Mouse (Mus musculus): ENCODE data around the gene Rnf135. TPM values are rescaled to one million over a fixed set of nuclear protein-coding genes. Genes with fewer than 3 reads are reported as not detected.
"Not testable (repeated sequence)": the region's sequence is repeated elsewhere in the genome, so short reads cannot be mapped to it uniquely, and the experiment has no call there.

Rnf135 gene
- polyA plus RNA-seq, 1 experiment from 2014 or later = 2.9 TPM

- H3K4me3 ChIP-seq (ENCODE audit: low read depth, low read length); H3K4me1 ChIP-seq (ENCODE audit: control insufficient read depth, insufficient read depth, low read length); H3K9ac ChIP-seq (ENCODE audit: low read length); H3K36me3 ChIP-seq (ENCODE audit: control insufficient read depth, insufficient read depth, low read length); ATAC-seq (ENCODE audit: insufficient read depth, low FRiP score, low TSS enrichment); DNase-seq (ENCODE audit: low spot score); H3K9me3 ChIP-seq (ENCODE audit: control insufficient read depth, low read length); H3K27ac ChIP-seq (ENCODE audit: low read depth, low read length); H3K4me2 ChIP-seq (ENCODE audit: low read depth); H3K27me3 ChIP-seq (ENCODE audit: control insufficient read depth, insufficient read depth, low read length): not testable (repeated sequence)
- WGBS = 94% methylated on average over 1 of the region's 5 CpGs
Observed at GRCm38 (mm10) chr11:80230066-80230465, 46.4 kb downstream of the Rnf135 start.

- Histone ChIP-seq H3K36me3 (ENCODE audit: control insufficient read depth, insufficient read depth, low read length) (peaks cover 2% of the 10 kb centered on the region; the same call in 1 of the 2 replicates), H3K27me3 (ENCODE audit: control insufficient read depth, insufficient read depth, low read length) (no peaks in the 10 kb centered on the region)
- WGBS = 87% methylated on average over 3 of the region's 3 CpGs
Observed at GRCm38 (mm10) chr11:80237278-80237677, 53.6 kb downstream of the Rnf135 start.

GRCm38 (mm10) chr11:80238306-80238705, 54.7 kb downstream of the Rnf135 start:
- DNase-seq (ENCODE audit: low spot score) (no peak), ATAC-seq (ENCODE audit: insufficient read depth, low FRiP score, low TSS enrichment) (no peak)
- no peaks in the 10 kb centered on the region for H3K4me1 ChIP-seq (ENCODE audit: control insufficient read depth, insufficient read depth, low read length)
- WGBS = 90% methylated on average over 4 of the region's 4 CpGs
- no peak overlapping the region for H3K9ac ChIP-seq (ENCODE audit: low read length)
- no peak overlapping the region for H3K27ac ChIP-seq (ENCODE audit: low read depth, low read length)
- no peaks in the 10 kb centered on the region for H3K27me3 ChIP-seq (ENCODE audit: control insufficient read depth, insufficient read depth, low read length)
- no peak overlapping the region for H3K4me2 ChIP-seq (ENCODE audit: low read depth)
- H3K4me3 ChIP-seq (ENCODE audit: low read depth, low read length) = no peak overlapping the region
- H3K9me3 ChIP-seq (ENCODE audit: control insufficient read depth, low read length) = no peaks in the 10 kb centered on the region
- H3K36me3 ChIP-seq (ENCODE audit: control insufficient read depth, insufficient read depth, low read length) = peaks cover 5% of the 10 kb centered on the region; the same call in 1 of the 2 replicates

More at GRCm38 (mm10) chr11:80237278-80237677, 53.6 kb downstream of the Rnf135 start:
- DNase-seq (ENCODE audit: low spot score) (no peak), ATAC-seq (ENCODE audit: insufficient read depth, low FRiP score, low TSS enrichment) (no peak)
- Histone ChIP-seq H3K27ac (ENCODE audit: low read depth, low read length) (no peak overlapping the region), H3K9me3 (ENCODE audit: control insufficient read depth, low read length) (no peaks in the 10 kb centered on the region), H3K4me2 (ENCODE audit: low read depth) (no peak overlapping the region), H3K4me1 (ENCODE audit: control insufficient read depth, insufficient read depth, low read length) (no peaks in the 10 kb centered on the region), H3K9ac (ENCODE audit: low read length) (no peak overlapping the region), H3K4me3 (ENCODE audit: low read depth, low read length) (no peak overlapping the region)

GRCm38 (mm10) chr11:80247026-80247425, 63.4 kb downstream of the Rnf135 start:
- Histone ChIP-seq H3K9me3 (ENCODE audit: control insufficient read depth, low read length) (no peaks in the 10 kb centered on the region), H3K27ac (ENCODE audit: low read depth, low read length) (no peak overlapping the region), H3K36me3 (ENCODE audit: control insufficient read depth, insufficient read depth, low read length) (peaks cover 12% of the 10 kb centered on the region), H3K9ac (ENCODE audit: low read length) (no peak overlapping the region), H3K4me3 (ENCODE audit: low read depth, low read length) (no peak overlapping the region), H3K4me2 (ENCODE audit: low read depth) (no peak overlapping the region), H3K4me1 (ENCODE audit: control insufficient read depth, insufficient read depth, low read length) (no peaks in the 10 kb centered on the region), H3K27me3 (ENCODE audit: control insufficient read depth, insufficient read depth, low read length) (no peaks in the 10 kb centered on the region)
- DNase-seq (ENCODE audit: low spot score) (no peak), ATAC-seq (ENCODE audit: insufficient read depth, low FRiP score, low TSS enrichment) (no peak)

- Histone ChIP-seq H3K4me1 (ENCODE audit: control insufficient read depth, insufficient read depth, low read length) (no peaks in the 10 kb centered on the region), H3K27ac (ENCODE audit: low read depth, low read length) (no peak overlapping the region), H3K4me2 (ENCODE audit: low read depth) (no peak overlapping the region), H3K9me3 (ENCODE audit: control insufficient read depth, low read length) (no peaks in the 10 kb centered on the region), H3K4me3 (ENCODE audit: low read depth, low read length) (no peak overlapping the region), H3K36me3 (ENCODE audit: control insufficient read depth, insufficient read depth, low read length) (peaks cover 10% of the 10 kb centered on the region), H3K27me3 (ENCODE audit: control insufficient read depth, insufficient read depth, low read length) (no peaks in the 10 kb centered on the region), H3K9ac (ENCODE audit: low read length) (no peak overlapping the region)
- DNase-seq (ENCODE audit: low spot score) = no peak
- 90% methylated on average over 3 of the region's 3 CpGs for WGBS
- ATAC-seq (ENCODE audit: insufficient read depth, low FRiP score, low TSS enrichment) = no peak
Observed at GRCm38 (mm10) chr11:80248531-80248930, 64.9 kb downstream of the Rnf135 start.

Other genes with a start within 250 kb of the Rnf135 start
- 84.3 and 87.2 TPM in 2 replicates for gene Utp6, start 221.5 kb upstream of the Rnf135 start, polyA plus RNA-seq (2014; fragmentation: Nextera tagmentation; extraction: Ambion mirVana)
- 21.3 TPM in 2 replicates for gene Suz12, start 190.7 kb upstream of the Rnf135 start, polyA plus RNA-seq (2014; fragmentation: Nextera tagmentation; extraction: Ambion mirVana)
- 34.6 and 39.2 TPM in 2 replicates for gene Crlf3, start 102.9 kb upstream of the Rnf135 start, polyA plus RNA-seq (2014; fragmentation: Nextera tagmentation; extraction: Ambion mirVana)
- gene Atad5, start 94.5 kb upstream of the Rnf135 start, polyA plus RNA-seq (2014; fragmentation: Nextera tagmentation; extraction: Ambion mirVana) = 14.2 and 15.6 TPM in 2 replicates
- 28.5 and 32.4 TPM in 2 replicates for gene Tefm, start 41.7 kb upstream of the Rnf135 start, polyA plus RNA-seq (2014; fragmentation: Nextera tagmentation; extraction: Ambion mirVana)
- gene Adap2, start 29.7 kb upstream of the Rnf135 start, polyA plus RNA-seq (2014; fragmentation: Nextera tagmentation; extraction: Ambion mirVana) = 0.84 and 1.5 TPM in 2 replicates
- gene Rhot1, start 25.2 kb downstream of the Rnf135 start, polyA plus RNA-seq (2014; fragmentation: Nextera tagmentation; extraction: Ambion mirVana) = 70.6 and 75.8 TPM in 2 replicates
- gene Rhbdl3, start 117.1 kb downstream of the Rnf135 start, polyA plus RNA-seq (2014; fragmentation: Nextera tagmentation; extraction: Ambion mirVana) = 33.5 and 42.7 TPM in 2 replicates
- gene 5730455P16Rik, start 194.2 kb downstream of the Rnf135 start, polyA plus RNA-seq (2014; fragmentation: Nextera tagmentation; extraction: Ambion mirVana) = 23.1 and 26.2 TPM in 2 replicates
- gene Zfp207, start 199.4 kb downstream of the Rnf135 start, polyA plus RNA-seq (2014; fragmentation: Nextera tagmentation; extraction: Ambion mirVana) = 307 and 321 TPM in 2 replicates
- 307 and 313 TPM in 2 replicates for gene Psmd11, start 244.8 kb downstream of the Rnf135 start, polyA plus RNA-seq (2014; fragmentation: Nextera tagmentation; extraction: Ambion mirVana)